Mouse (Mus musculus) liver, adult 2 months (tissue): ENCODE data around the gene Fubp1. TPM values are rescaled to one million over a fixed set of nuclear protein-coding genes. Genes with fewer than 3 reads are reported as not detected.
"Not testable (repeated sequence)": the region's sequence is repeated elsewhere in the genome, so short reads cannot be mapped to it uniquely, and the experiment has no call there.

Experiments used
- DNase-seq: peaks from one replicate; pipeline ENCODE4 v3.0.0-alpha.2; 2011; ENCODE audit warnings: low read depth, low spot score; ENCODE audit errors: extremely low read depth
- H3K27ac ChIP-seq: fragments of 200-500 bp; replicated peaks from 2 replicates; pipeline ENCODE4 v1.5.1; 2012; ENCODE audit warnings: low read depth, mild to moderate bottlenecking, control low read depth, inconsistent platforms, low read length; ENCODE audit not compliant: insufficient read depth
- H3K27me3 ChIP-seq: fragments of 200-500 bp; 2 replicates; pipeline ENCODE4 v1.6.1; 2012; ENCODE audit warnings: mild to moderate bottlenecking, moderate library complexity, low read length, inconsistent platforms; ENCODE audit not compliant: control insufficient read depth, insufficient read depth
- H3K36me3 ChIP-seq: fragments of 200-500 bp; 2 replicates; pipeline ENCODE4 v1.6.1; 2012; ENCODE audit warnings: low read length, inconsistent platforms; ENCODE audit not compliant: control insufficient read depth, insufficient read depth
- H3K4me1 ChIP-seq: fragments of 200-500 bp; 2 replicates; pipeline ENCODE4 v1.6.1; 2011; ENCODE audit warnings: low read length; ENCODE audit not compliant: control insufficient read depth, insufficient read depth
- H3K4me3 ChIP-seq: fragments of 200-500 bp; 2 replicates; pipeline ENCODE4 v1.5.1; 2011; ENCODE audit warnings: low read depth, mild to moderate bottlenecking, control low read depth, low read length, moderate library complexity; ENCODE audit not compliant: insufficient read depth
- H3K79me2 ChIP-seq: fragments of 200-500 bp; 2 replicates; pipeline ENCODE4 v1.6.1; 2012; ENCODE audit warnings: inconsistent platforms, mild to moderate bottlenecking, low read length, moderate library complexity; ENCODE audit not compliant: control insufficient read depth, insufficient read depth
- H3K9ac ChIP-seq: fragments of 200-500 bp; 2 replicates; pipeline ENCODE4 v1.6.1; 2012; ENCODE audit warnings: low read depth, mild to moderate bottlenecking, control low read depth, inconsistent platforms, low read length
- CTCF ChIP-seq: fragments of 200-500 bp; IDR thresholded peaks from 2 replicates; pipeline ENCODE4 v1.5.1; 2011; ENCODE audit warnings: low read depth, low read length, control low read depth
- POLR2A ChIP-seq: fragments of 200-500 bp; IDR thresholded peaks from 2 replicates; pipeline ENCODE4 v1.6.1; 2011; ENCODE audit warnings: low read length, control low read depth; ENCODE audit not compliant: insufficient read depth; ENCODE audit errors: extremely low read depth
- WGBS: fragments of 180-500 bp; shearing (Covaris S2); methylation state at CpG from one replicate; pipeline ENCODE4 v1.1.7; 2018; 5-methylcytosine and 5-hydroxymethylcytosine counted together
- polyA plus RNA-seq: library from polyadenylated mRNA; depleted of rRNA; stranded (reverse); fragments of >200 nt; gene quantifications from 2 replicates; pipeline ENCODE4 v1.2.3, GENCODE M21; 2012
- total RNA-seq: library from RNA; depleted of rRNA; stranded (reverse); fragments of >200 nt; gene quantifications from 2 replicates; pipeline ENCODE4 v1.2.3, GENCODE M21; 2014

The Fubp1 gene
- total and polyA plus RNA-seq, 2 experiments: 28.1 to 61.9 TPM

DNA sequence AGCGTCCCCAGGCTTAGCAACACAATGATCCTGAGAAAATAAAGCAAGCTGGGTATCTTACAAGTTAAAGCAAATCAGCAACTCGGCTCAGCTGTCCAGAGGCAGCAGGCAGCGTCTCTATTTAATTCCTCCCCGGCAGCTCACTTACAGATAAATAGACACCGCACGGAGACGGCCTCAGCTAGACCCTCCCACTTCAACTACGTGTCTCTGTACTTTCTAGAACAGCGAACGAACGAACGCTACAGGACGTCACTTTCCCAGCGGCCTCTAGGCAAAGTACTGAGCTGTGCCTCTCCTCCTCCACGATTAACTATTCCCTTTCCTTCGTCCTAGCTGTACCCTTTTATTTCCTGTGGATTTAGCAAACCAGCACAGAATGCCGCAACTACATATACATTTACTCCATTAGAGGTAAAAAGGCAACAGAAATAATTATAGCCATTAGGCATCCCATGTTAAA, 16.6 kb upstream of the Fubp1 start:
- Histone ChIP-seq H3K9ac (peak overlapping the region; percentile 45; the same call in 1 of the 2 replicates), H3K4me1 (peaks cover 11% of the 10 kb centered on the region), H3K36me3 (no peaks in the 10 kb centered on the region), H3K79me2 (peaks cover 5% of the 10 kb centered on the region), H3K4me3 (peak overlapping the region; percentile 70), H3K27me3 (no peaks in the 10 kb centered on the region), H3K27ac (peak overlapping the region; percentile 47)
- peak; percentile 97 for DNase-seq
- TF ChIP-seq POLR2A: peak; percentile 92
- no peak for TF ChIP-seq CTCF
- WGBS: under 1% methylated on average over 17 of the region's 17 CpGs

DNA sequence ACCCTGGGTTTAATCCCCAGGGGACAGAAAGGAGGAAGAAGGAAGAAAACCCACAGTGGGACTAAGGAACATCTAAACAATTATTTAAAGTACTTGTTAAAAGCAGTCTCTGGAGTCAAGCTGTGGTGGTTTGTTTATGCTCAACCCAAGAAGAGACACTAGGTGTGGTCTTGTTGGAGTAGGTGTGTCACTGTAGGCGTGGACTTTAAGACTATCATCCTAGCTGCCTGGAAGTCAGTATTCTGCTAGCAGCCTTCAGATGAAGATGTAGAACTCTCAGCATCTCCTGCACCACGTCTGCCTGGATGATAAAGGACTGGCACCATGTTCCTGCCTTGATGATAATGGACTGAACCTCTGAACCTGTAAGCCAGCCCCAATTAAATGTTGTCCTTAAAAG, 13.0 kb upstream of the Fubp1 start:
- not testable (repeated sequence) for H3K27me3 ChIP-seq, H3K4me3 ChIP-seq, H3K36me3 ChIP-seq, H3K79me2 ChIP-seq, H3K4me1 ChIP-seq, H3K27ac ChIP-seq, H3K9ac ChIP-seq, DNase-seq
- WGBS: 74% methylated on average over 2 of the region's 2 CpGs

DNA sequence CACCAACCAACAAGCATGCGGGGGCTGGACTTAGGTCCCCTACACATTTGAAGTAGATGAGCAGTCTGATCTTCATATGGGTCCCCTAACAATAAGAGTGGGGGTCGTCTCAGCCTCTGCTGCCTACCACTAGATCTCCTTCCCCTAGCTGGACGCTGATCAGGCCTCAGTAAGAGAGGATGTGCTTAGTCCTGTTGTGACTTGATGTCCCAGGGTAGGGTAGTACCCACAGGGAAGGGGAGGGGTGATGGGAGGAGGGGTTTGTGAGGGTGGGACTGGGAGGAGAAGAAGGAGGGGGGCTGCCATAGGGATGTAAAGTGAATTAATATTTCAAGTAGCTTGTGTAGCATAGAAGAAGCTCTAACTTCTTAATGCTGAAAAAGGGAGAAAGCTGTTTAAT, 11.1 kb upstream of the Fubp1 start:
- Histone ChIP-seq H3K4me1 (peaks cover 5% of the 10 kb centered on the region; the same call in 1 of the 2 replicates), H3K27ac (no peak overlapping the region), H3K36me3 (no peaks in the 10 kb centered on the region), H3K4me3 (no peak overlapping the region), H3K79me2 (peaks cover 2% of the 10 kb centered on the region; the same call in 1 of the 2 replicates), H3K9ac (no peak overlapping the region), H3K27me3 (no peaks in the 10 kb centered on the region)
- TF ChIP-seq POLR2A (no peak), CTCF (no peak)
- 86% methylated on average over 3 of the region's 3 CpGs for WGBS
- DNase-seq: no peak

DNA sequence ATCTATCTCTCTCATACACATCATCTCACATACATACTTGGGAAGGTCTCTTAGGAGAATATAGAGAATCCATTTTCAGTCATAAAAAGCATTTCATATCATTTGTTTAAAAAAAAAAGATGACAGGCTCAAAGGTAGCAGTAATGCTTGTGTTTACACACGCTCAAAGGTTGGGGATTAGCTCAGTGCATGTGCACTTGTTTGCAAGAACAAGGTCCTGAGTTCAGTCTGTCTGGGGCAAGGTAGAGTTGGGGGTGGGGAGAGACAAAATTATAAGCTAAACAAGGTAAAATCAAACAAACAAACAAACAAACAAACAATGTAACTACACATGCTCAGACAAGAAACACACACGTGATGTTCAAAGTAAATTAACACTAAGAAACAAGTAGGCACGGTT, 9.0 kb upstream of the Fubp1 start:
- peaks cover 3% of the 10 kb centered on the region; the same call in 1 of the 2 replicates for H3K4me1 ChIP-seq
- no peaks in the 10 kb centered on the region for H3K27me3 ChIP-seq
- H3K79me2 ChIP-seq: peaks cover 2% of the 10 kb centered on the region; the same call in 1 of the 2 replicates
- H3K9ac ChIP-seq: no peak overlapping the region
- peak; percentile 95 for DNase-seq
- H3K4me3 ChIP-seq: no peak overlapping the region
- H3K27ac ChIP-seq: peak overlapping the region; percentile 99
- TF ChIP-seq CTCF: no peak
- no peak for TF ChIP-seq POLR2A
- no peaks in the 10 kb centered on the region for H3K36me3 ChIP-seq
- WGBS: 28% methylated on average over 3 of the region's 3 CpGs

DNA sequence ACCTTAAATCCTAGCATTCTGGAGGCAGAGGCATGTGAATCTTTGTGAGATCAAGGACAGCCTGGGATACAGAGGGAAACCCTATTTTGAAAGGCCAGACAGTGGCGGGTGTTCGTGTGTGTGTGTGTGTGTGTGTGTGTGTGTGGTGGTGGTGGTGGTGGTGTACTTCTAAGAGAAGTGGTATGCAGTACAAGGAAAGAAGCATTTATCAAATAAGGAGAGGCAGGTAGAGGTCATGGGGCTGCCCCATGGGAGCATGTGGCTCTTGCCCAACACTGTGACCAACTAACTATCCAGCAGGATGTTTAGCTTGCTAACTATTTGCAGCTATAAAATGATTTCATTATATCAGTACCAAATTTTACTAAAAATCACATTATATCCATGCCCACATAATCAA, 8.6 kb upstream of the Fubp1 start:
- Histone ChIP-seq H3K79me2 (peaks cover 2% of the 10 kb centered on the region; the same call in 1 of the 2 replicates), H3K4me3 (no peak overlapping the region), H3K27me3 (no peaks in the 10 kb centered on the region), H3K36me3 (no peaks in the 10 kb centered on the region), H3K9ac (peak overlapping the region; percentile 35; the same call in 1 of the 2 replicates), H3K4me1 (peaks cover 3% of the 10 kb centered on the region; the same call in 1 of the 2 replicates), H3K27ac (peak overlapping the region; percentile 99)
- 21% methylated on average over 2 of the region's 2 CpGs for WGBS
- peak; percentile 69 for DNase-seq
- no peak for TF ChIP-seq POLR2A
- TF ChIP-seq CTCF: no peak

DNA sequence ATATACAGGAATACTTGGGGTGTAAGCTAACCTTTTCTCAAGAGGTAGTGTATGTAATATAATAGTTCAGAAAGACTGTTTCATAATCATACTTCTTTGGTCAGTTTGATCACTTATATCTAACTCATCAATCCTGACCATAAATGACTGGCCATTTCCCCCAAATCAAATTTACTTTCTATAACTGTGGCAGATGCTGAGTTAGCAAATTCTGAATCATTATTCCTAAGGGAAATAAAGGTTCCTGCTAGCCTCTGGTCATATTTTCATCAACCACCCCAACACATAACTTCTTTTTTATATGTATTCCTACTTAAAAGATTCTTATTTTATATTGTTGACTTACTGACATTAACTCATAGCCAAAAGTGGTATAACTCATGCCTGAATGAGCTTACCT, 7.3 kb upstream of the Fubp1 start:
- H3K27me3 ChIP-seq: no peaks in the 10 kb centered on the region
- peaks cover 5% of the 10 kb centered on the region; the same call in 1 of the 2 replicates for H3K79me2 ChIP-seq
- H3K9ac ChIP-seq: no peak overlapping the region
- no peak overlapping the region for H3K4me3 ChIP-seq
- peaks cover 3% of the 10 kb centered on the region; the same call in 1 of the 2 replicates for H3K4me1 ChIP-seq
- H3K36me3 ChIP-seq: no peaks in the 10 kb centered on the region
- no peak overlapping the region for H3K27ac ChIP-seq
- no peak for DNase-seq
- TF ChIP-seq POLR2A (no peak), CTCF (no peak)
